Mouse (Mus musculus) embryonic facial prominence, embryonic 15.5 days (tissue): ENCODE data around the gene Wsb2. TPM values are rescaled to one million over a fixed set of nuclear protein-coding genes. Genes with fewer than 3 reads are reported as not detected.
"Not testable (repeated sequence)": the region's sequence is repeated elsewhere in the genome, so short reads cannot be mapped to it uniquely, and the experiment has no call there.

ENCODE experiments used
- ATAC-seq: fragments of 200-750 bp; cut with Nextera tagmentation; 2 replicates; pipeline ENCODE4 v1.8.0; 2017; ENCODE audit warnings: low read depth, moderate TSS enrichment; ENCODE audit not compliant: insufficient number of reproducible peaks, low FRiP score, low TSS enrichment
- H3K27ac ChIP-seq: fragments of 300-500 bp; sonication (generic); replicated peaks from 2 replicates; pipeline ENCODE4 v1.5.1; 2015; ENCODE audit warnings: mild to moderate bottlenecking, inconsistent platforms
- H3K27me3 ChIP-seq: fragments of 300-500 bp; sonication (generic); 2 replicates; pipeline ENCODE4 v1.6.1; 2015; ENCODE audit warnings: inconsistent platforms
- H3K36me3 ChIP-seq: fragments of 300-500 bp; sonication (generic); 2 replicates; pipeline ENCODE4 v1.6.1; 2015; ENCODE audit warnings: mild to moderate bottlenecking, inconsistent platforms
- H3K4me1 ChIP-seq: fragments of 300-500 bp; sonication (generic); 2 replicates; pipeline ENCODE4 v1.6.1; 2015; ENCODE audit warnings: inconsistent platforms
- H3K4me2 ChIP-seq: fragments of 300-500 bp; sonication (generic); replicated peaks from 2 replicates; pipeline ENCODE4 v1.6.1; 2015; ENCODE audit warnings: mild to moderate bottlenecking, inconsistent platforms
- H3K4me3 ChIP-seq: fragments of 300-500 bp; sonication (generic); replicated peaks from 2 replicates; pipeline ENCODE4 v1.5.1; 2015; ENCODE audit warnings: mild to moderate bottlenecking, inconsistent platforms
- H3K9ac ChIP-seq: fragments of 300-500 bp; sonication (generic); 2 replicates; pipeline ENCODE4 v1.6.1; 2015; ENCODE audit warnings: inconsistent platforms
- H3K9me3 ChIP-seq: fragments of 300-500 bp; sonication (generic); replicated peaks from 2 replicates; pipeline ENCODE4 v1.6.1; 2016; ENCODE audit warnings: inconsistent platforms
- WGBS: fragments of 180-500 bp; shearing (Covaris S2); methylation state at CpG from one replicate; pipeline ENCODE4 v1.1.7; 2015; 5-methylcytosine and 5-hydroxymethylcytosine counted together
- polyA plus RNA-seq: library from polyadenylated mRNA; unstranded; fragments of >200 nt; fragmentation: Nextera tagmentation; extraction: Ambion mirVana; gene quantifications from 2 replicates; pipeline ENCODE4 v1.2.1, GENCODE M21; 2015

Gene Wsb2
- polyA plus RNA-seq, 1 experiment from 2014 or later = 80.3 TPM

GRCm38 (mm10) chr5:117367206-117367605 lies 10.1 kb downstream of the Wsb2 start:
- ATAC-seq = no peak
- H3K4me2 ChIP-seq = no peak overlapping the region
- no peak overlapping the region for H3K9ac ChIP-seq
- H3K27me3 ChIP-seq = no peaks in the 10 kb centered on the region
- H3K4me1 ChIP-seq = peaks cover 14% of the 10 kb centered on the region
- peaks cover 76% of the 10 kb centered on the region for H3K36me3 ChIP-seq
- H3K9me3 ChIP-seq = no peaks in the 10 kb centered on the region
- 50% methylated on average over 8 of the region's 8 CpGs for WGBS
- no peak overlapping the region for H3K4me3 ChIP-seq
- no peak overlapping the region for H3K27ac ChIP-seq

GRCm38 (mm10) chr5:117370592-117370991 lies 13.5 kb downstream of the Wsb2 start:
- H3K27me3 ChIP-seq = no peaks in the 10 kb centered on the region

GRCm38 (mm10) chr5:117373418-117373817 lies 16.3 kb downstream of the Wsb2 start:
- Histone ChIP-seq H3K27ac (no peak overlapping the region), H3K9ac (no peak overlapping the region)

More at GRCm38 (mm10) chr5:117370592-117370991, 13.5 kb downstream of the Wsb2 start:
- H3K4me2 ChIP-seq = no peak overlapping the region
- H3K4me1 ChIP-seq = no peaks in the 10 kb centered on the region
- H3K4me3 ChIP-seq = no peak overlapping the region
- no peak for ATAC-seq
- 86% methylated on average over 10 of the region's 10 CpGs for WGBS
- H3K27ac ChIP-seq = no peak overlapping the region
- H3K36me3 ChIP-seq = peaks cover 91% of the 10 kb centered on the region
- no peaks in the 10 kb centered on the region for H3K9me3 ChIP-seq
- H3K9ac ChIP-seq = no peak overlapping the region

DNA sequence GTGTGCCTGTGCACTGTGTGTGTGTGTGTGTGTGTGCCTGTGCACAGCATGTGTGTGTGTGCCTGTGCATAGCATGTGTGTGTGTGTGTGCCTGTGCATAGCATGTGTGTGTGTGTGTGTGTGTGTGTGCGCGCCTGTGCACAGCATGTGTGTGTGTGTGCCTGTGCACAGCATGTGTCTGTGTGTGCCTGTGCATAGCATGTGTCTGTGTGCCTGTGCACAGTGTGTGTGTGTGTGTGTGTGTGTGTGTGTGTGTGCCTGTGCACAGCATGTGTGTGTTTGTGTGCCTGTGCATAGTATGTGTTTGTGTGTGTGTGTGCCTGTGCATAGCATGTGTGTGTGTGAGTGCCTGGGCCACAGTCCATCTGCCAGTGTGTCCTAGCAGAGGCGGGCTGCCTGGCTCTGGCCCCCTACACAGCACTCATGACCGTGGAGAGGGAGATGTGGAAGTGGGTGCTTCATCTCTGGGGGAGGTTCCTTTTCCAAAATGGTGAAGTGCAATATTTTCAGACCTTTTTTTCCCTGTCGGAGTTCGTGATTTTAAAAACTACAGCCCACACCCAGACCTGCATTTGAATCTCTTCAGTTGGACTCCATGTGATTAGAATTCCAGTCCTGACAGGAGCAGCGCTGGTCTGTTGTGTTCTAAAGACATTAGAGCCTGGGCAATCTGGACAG lies 17.4 kb downstream of the Wsb2 start:
- Histone ChIP-seq H3K4me2 (no peak overlapping the region), H3K9ac (no peak overlapping the region), H3K9me3 (no peaks in the 10 kb centered on the region), H3K36me3 (peaks cover 90% of the 10 kb centered on the region), H3K4me3 (no peak overlapping the region), H3K27me3 (no peaks in the 10 kb centered on the region), H3K27ac (no peak overlapping the region), H3K4me1 (no peaks in the 10 kb centered on the region)
- no peak for ATAC-seq
- WGBS = 87% methylated on average over 7 of the region's 7 CpGs

More at GRCm38 (mm10) chr5:117373418-117373817, 16.3 kb downstream of the Wsb2 start:
- no peaks in the 10 kb centered on the region for H3K4me1 ChIP-seq
- no peaks in the 10 kb centered on the region for H3K9me3 ChIP-seq
- peaks cover 92% of the 10 kb centered on the region for H3K36me3 ChIP-seq
- 86% methylated on average over 9 of the region's 9 CpGs for WGBS
- no peaks in the 10 kb centered on the region for H3K27me3 ChIP-seq
- H3K4me2 ChIP-seq = no peak overlapping the region
- no peak overlapping the region for H3K4me3 ChIP-seq
- no peak for ATAC-seq

- no peak overlapping the region for H3K4me3 ChIP-seq
- peaks cover 85% of the 10 kb centered on the region for H3K36me3 ChIP-seq
- H3K9me3 ChIP-seq = no peaks in the 10 kb centered on the region
- H3K27ac ChIP-seq = no peak overlapping the region
- H3K4me1 ChIP-seq = no peaks in the 10 kb centered on the region
- H3K9ac ChIP-seq = no peak overlapping the region
- no peak for ATAC-seq
- no peaks in the 10 kb centered on the region for H3K27me3 ChIP-seq
- no peak overlapping the region for H3K4me2 ChIP-seq
- WGBS = 65% methylated on average over 11 of the region's 11 CpGs
Observed at GRCm38 (mm10) chr5:117376331-117376761, 19.2 kb downstream of the Wsb2 start.

- H3K4me1 ChIP-seq, H3K9me3 ChIP-seq, H3K4me3 ChIP-seq, H3K27ac ChIP-seq, H3K4me2 ChIP-seq, H3K27me3 ChIP-seq, ATAC-seq, H3K9ac ChIP-seq: not testable (repeated sequence)
- WGBS = 91% methylated on average over 14 of the region's 14 CpGs
- peaks cover 83% of the 10 kb centered on the region for H3K36me3 ChIP-seq
Observed at GRCm38 (mm10) chr5:117377731-117378130, 20.6 kb downstream of the Wsb2 start.

GRCm38 (mm10) chr5:117380199-117380598 lies 23.1 kb downstream of the Wsb2 start:
- Histone ChIP-seq H3K4me3 (no peak overlapping the region), H3K4me2 (no peak overlapping the region), H3K36me3 (peaks cover 82% of the 10 kb centered on the region), H3K4me1 (no peaks in the 10 kb centered on the region), H3K9me3 (no peaks in the 10 kb centered on the region), H3K27me3 (no peaks in the 10 kb centered on the region), H3K9ac (no peak overlapping the region), H3K27ac (no peak overlapping the region)
- 77% methylated on average over 4 of the region's 4 CpGs for WGBS
- no peak for ATAC-seq

DNA sequence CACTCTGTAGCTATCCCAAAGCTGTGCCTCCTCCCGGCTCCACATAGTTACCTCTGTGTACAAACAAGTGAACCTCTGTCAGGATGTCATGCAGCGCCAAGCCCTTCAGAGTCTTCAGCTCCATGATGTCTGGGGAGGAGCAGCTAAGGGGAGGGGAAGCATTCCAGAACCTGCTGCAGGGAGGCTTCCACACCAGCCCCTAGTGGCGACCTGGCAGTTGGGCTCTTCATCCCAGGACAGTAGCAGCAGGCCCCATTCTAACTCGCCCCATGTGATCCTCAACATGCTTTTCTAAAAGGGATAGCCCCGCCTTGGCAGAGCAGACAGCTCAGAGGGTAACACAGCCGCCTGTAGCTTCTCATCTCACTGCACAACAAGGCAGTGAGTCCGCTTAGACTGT lies 24.7 kb downstream of the Wsb2 start:
- Histone ChIP-seq H3K4me1 (no peaks in the 10 kb centered on the region), H3K27ac (no peak overlapping the region), H3K9me3 (no peaks in the 10 kb centered on the region), H3K4me3 (no peak overlapping the region), H3K36me3 (peaks cover 77% of the 10 kb centered on the region), H3K27me3 (no peaks in the 10 kb centered on the region), H3K9ac (no peak overlapping the region), H3K4me2 (no peak overlapping the region)
- 80% methylated on average over 7 of the region's 7 CpGs for WGBS
- no peak; the same call in 1 of the 2 replicates for ATAC-seq

DNA sequence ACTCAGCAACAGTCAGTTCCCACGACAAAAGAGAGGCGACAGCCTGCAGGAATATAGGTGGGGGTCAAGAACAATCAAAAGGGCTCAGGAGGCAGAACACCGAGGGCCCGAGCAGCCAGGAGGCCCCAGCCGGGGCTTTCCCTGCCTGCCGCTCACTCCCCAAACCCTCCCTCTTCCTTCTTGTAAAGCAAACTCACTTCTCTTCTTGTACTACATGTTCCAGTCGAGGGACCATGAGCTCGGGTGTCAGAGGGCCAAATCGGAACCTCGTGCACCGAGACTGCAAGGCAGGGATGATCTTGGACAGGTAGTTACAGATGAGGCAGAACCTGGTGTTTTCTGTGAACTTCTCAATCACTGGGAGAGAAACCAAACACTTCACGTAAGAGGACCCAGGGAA lies 26.1 kb downstream of the Wsb2 start:
- H3K27me3 ChIP-seq = no peaks in the 10 kb centered on the region
- H3K4me2 ChIP-seq = no peak overlapping the region
- no peak overlapping the region for H3K4me3 ChIP-seq
- WGBS = 74% methylated on average over 12 of the region's 12 CpGs
- H3K9me3 ChIP-seq = no peaks in the 10 kb centered on the region
- H3K9ac ChIP-seq = no peak overlapping the region
- H3K4me1 ChIP-seq = peaks cover 10% of the 10 kb centered on the region
- no peak for ATAC-seq
- H3K36me3 ChIP-seq = peaks cover 65% of the 10 kb centered on the region
- H3K27ac ChIP-seq = no peak overlapping the region

- WGBS = 8% methylated on average over 16 of the region's 16 CpGs
- ATAC-seq = peak; percentile 21; the same call in 1 of the 2 replicates
Observed at GRCm38 (mm10) chr5:117388296-117388751, 31.2 kb downstream of the Wsb2 start.

GRCm38 (mm10) chr5:117388877-117389276 lies 31.8 kb downstream of the Wsb2 start, which contains the start of gene Rfc5:
Gene Rfc5 (minus strand): TSS chr5:117389047.
- Histone ChIP-seq H3K27ac (peak within 1 kb of the TSS; percentile 44; the same call in 1 of the 2 replicates), H3K36me3 (peaks cover 24% of the 10 kb centered on the region), H3K9ac (peak within 1 kb of the TSS; percentile 89), H3K4me1 (peaks cover 17% of the 10 kb centered on the region), H3K4me3 (peak within 1 kb of the TSS; percentile 91), H3K27me3 (no peaks in the 10 kb centered on the region), H3K9me3 (no peaks in the 10 kb centered on the region), H3K4me2 (peak within 1 kb of the TSS; percentile 76)
- under 1% methylated on average over 44 of the region's 44 CpGs for WGBS
- ATAC-seq = peak; percentile 92

More at GRCm38 (mm10) chr5:117388296-117388751, 31.2 kb downstream of the Wsb2 start:
- Histone ChIP-seq H3K27ac (peak overlapping the region; percentile 44; the same call in 1 of the 2 replicates), H3K4me1 (peaks cover 17% of the 10 kb centered on the region), H3K9me3 (no peaks in the 10 kb centered on the region), H3K4me2 (peak overlapping the region; percentile 76), H3K4me3 (peak overlapping the region; percentile 91), H3K36me3 (peaks cover 29% of the 10 kb centered on the region), H3K27me3 (no peaks in the 10 kb centered on the region), H3K9ac (peak overlapping the region; percentile 89)
